Comparison of ENCODE assay signal across 8 mouse cellular contexts in genomic region chr10:85184964-85185608, GRCm38 (mm10). TPM values are rescaled to one million over a fixed set of nuclear protein-coding genes. Genes with fewer than 3 reads are reported as not detected.
A peak's percentile ranks its signal among the peaks of the same experiment; 100 is the strongest.
DNase-seq lines count a peak whose midpoint lies in the region; ATAC-seq and TF ChIP-seq lines count a peak whose summit lies in the region.

Cry1 (minus strand) TSS chr10:85185064.

- peak within 1 kb of the TSS; percentile 83 for H3K27ac ChIP-seq in lung, embryonic 14.5 days (ENCODE audit: low read depth)

- peak; percentile 98 for DNase-seq in MN1 (ENCODE audit: low spot score)
- DNase-seq in cerebellum, adult 8-10 months = peak; percentile 99
- DNase-seq in forelimb bud, embryonic 11.5 days (ENCODE audit: low read depth, low spot score) = peak; percentile 97
- peak; percentile 95 to 96 for DNase-seq in layer of hippocampus, adult 8-10 months (ENCODE audit: low spot score in 2 of 2)
- DNase-seq in lung, embryonic 14.5 days = peak; percentile 98
- DNase-seq in testis, postnatal 14 days (ENCODE audit: low spot score) = peak; percentile 97

- H3K4me1 ChIP-seq in lung, embryonic 14.5 days (ENCODE audit: insufficient read depth) = no peaks in the 10 kb centered on the region; the same call in 1 of the 2 replicates

- TF ChIP-seq CTCF in lung, embryonic 14.5 days (IDR thresholded peaks at IDR 0.05; ENCODE audit: low read depth) = no peak

- H3K36me3 ChIP-seq in lung, embryonic 14.5 days (ENCODE audit: insufficient read depth) = 0 out of 2 replicates have a peak, but pooled peaks cover 6% of the 10 kb centered on the region

- peak within 1 kb of the TSS; percentile 99 for H3K4me2 ChIP-seq in lung, embryonic 14.5 days

- no peaks in the 10 kb centered on the region for H3K9me3 ChIP-seq in lung, embryonic 14.5 days (ENCODE audit: low read depth, low read length)

- H3K9ac ChIP-seq in lung, embryonic 14.5 days = peak within 1 kb of the TSS; percentile 74

- H3K27me3 ChIP-seq in lung, embryonic 14.5 days (ENCODE audit: insufficient read depth, low read length) = no peaks in the 10 kb centered on the region

- peak; percentile 63 to 82 for ATAC-seq in hematopoietic stem cell, adult 5-6 weeks (replicated peaks in 1 of 2; ENCODE audit: insufficient read depth in 1 of 2, low FRiP score in 2 of 2, low TSS enrichment in 1 of 2, low read depth in 1 of 2, poor library complexity in 2 of 2, severe bottlenecking in 2 of 2)
- ATAC-seq in lung, embryonic 14.5 days (ENCODE audit: insufficient read depth) = peak; percentile 96
- ATAC-seq in neutrophil, adult 5-6 weeks (ENCODE audit: extremely low read depth, insufficient number of reproducible peaks, low FRiP score, poor library complexity, severe bottlenecking) = peak; percentile 74

- under 1% methylated on average over 69 of the region's 75 CpGs for WGBS in lung, embryonic 14.5 days

- H3K4me3 ChIP-seq in lung, embryonic 14.5 days (ENCODE audit: low read depth, low read length) = peak within 1 kb of the TSS; percentile 86

RNA-seq across cellular contexts. Expression of gene Cry1, which starts in this region (rescaled TPM):
- 12.4 and 15.2 TPM in 2 replicates for total RNA-seq in hematopoietic stem cell, adult 5-6 weeks (2017)
- 10 to 100 TPM; 13.9 to 14.9 (median 14.4) TPM for total RNA-seq in layer of hippocampus, adult 8-10 months (2022)
- 32.4 and 34.6 TPM in 2 replicates for polyA plus RNA-seq in lung, embryonic 14.5 days (2014; fragmentation: Nextera tagmentation; extraction: Ambion mirVana)
- total RNA-seq in neutrophil, adult 5-6 weeks (2017) = 19.4 and 26.1 TPM in 2 replicates

Comparison
In these comparisons a context has a peak if more than half of its experiments do, and no peak if none do; other contexts are left out.
1. Peak in every context shown above with its lines: DNase-seq, ATAC-seq, H3K4me3 ChIP-seq and H3K27ac ChIP-seq.